9 mouse cellular contexts compared by ENCODE assay signal in genomic region chr10:80934136-80934985, GRCm38 (mm10). TPM values are rescaled to one million over a fixed set of nuclear protein-coding genes. Genes with fewer than 3 reads are reported as not detected.
DNase-seq lines count a peak whose midpoint lies in the region; ATAC-seq lines count a peak whose summit lies in the region.
"Had no signal": no experiment of that assay in that cellular context is flagged by ENCODE, and none has a peak within 500 bp of the region (broad histone marks: within the 10 kb centered on the region; RNA-seq: fewer than 3 reads in every experiment).

No protein-coding gene starts in this region.

- intact Hi-C loops in heart, postnatal 25 days (cut with DNase I) = no loop called here

- peaks cover 22% of the 10 kb centered on the region for H3K79me2 ChIP-seq in macrophage (ENCODE audit: inconsistent target)

- peaks cover 80% of the 10 kb centered on the region for H3K4me1 ChIP-seq in heart, embryonic 11.5 days (ENCODE audit: control insufficient read depth, insufficient read depth, low read length)
- peaks cover 91% of the 10 kb centered on the region for H3K4me1 ChIP-seq in embryonic facial prominence, embryonic 13.5 days

- H3K9ac ChIP-seq in heart, embryonic 11.5 days (ENCODE audit: low read depth, low read length) = no peak overlapping the region
- no peak overlapping the region for H3K9ac ChIP-seq in embryonic facial prominence, embryonic 13.5 days

- DNase-seq in heart, postnatal 25 days (ENCODE audit: low spot score) = no peak
- peak; percentile 51 for DNase-seq in lung, postnatal 36 days
- no peak for DNase-seq in lung, postnatal 10 days
- no peak for DNase-seq in thymus, postnatal 10 days (ENCODE audit: low spot score in 2 of 2)
- DNase-seq in gastrocnemius, adult 18-20 months (ENCODE audit: low spot score) = no peak
- DNase-seq: cerebellum, adult 8-10 months had no signal

- WGBS in heart, embryonic 11.5 days (ENCODE audit: insufficient replicate concordance) = 40% methylated on average over 14 of the region's 14 CpGs
- WGBS in embryonic facial prominence, embryonic 13.5 days = 38% methylated on average over 14 of the region's 14 CpGs
- 81% methylated on average over 14 of the region's 14 CpGs for WGBS in macrophage (ENCODE audit: missing documents)

- H3K27me3 ChIP-seq in heart, embryonic 11.5 days (ENCODE audit: control insufficient read depth, insufficient read depth, low read length) = peaks cover 23% of the 10 kb centered on the region
- peaks cover 46% of the 10 kb centered on the region for H3K27me3 ChIP-seq in embryonic facial prominence, embryonic 13.5 days

- H3K36me3 ChIP-seq in heart, embryonic 11.5 days (ENCODE audit: control insufficient read depth, insufficient read depth, low read length) = no peaks in the 10 kb centered on the region
- no peaks in the 10 kb centered on the region for H3K36me3 ChIP-seq in embryonic facial prominence, embryonic 13.5 days
- H3K36me3 ChIP-seq in macrophage (ENCODE audit: inconsistent target) = no peaks in the 10 kb centered on the region

- no peaks in the 10 kb centered on the region for H3K9me3 ChIP-seq in heart, embryonic 11.5 days (replicated peaks; ENCODE audit: control insufficient read depth, low read length)
- H3K9me3 ChIP-seq in embryonic facial prominence, embryonic 13.5 days = no peaks in the 10 kb centered on the region

- H3K4me3 ChIP-seq in heart, embryonic 11.5 days (ENCODE audit: low read depth, low read length) = no peak overlapping the region
- H3K4me3 ChIP-seq in embryonic facial prominence, embryonic 13.5 days = 0 out of 2 replicates have a peak overlapping the region, but pooled peaks have one; percentile 62
- H3K4me3 ChIP-seq in macrophage (ENCODE audit: inconsistent target) = no peak overlapping the region

- no peak for ATAC-seq in heart, embryonic 11.5 days (replicated peaks; ENCODE audit: insufficient number of reproducible peaks, low FRiP score, low TSS enrichment)
- ATAC-seq in embryonic facial prominence, embryonic 13.5 days (ENCODE audit: insufficient number of reproducible peaks, insufficient read depth, low FRiP score, low TSS enrichment, low read depth) = no peak

- no peak overlapping the region for H3K27ac ChIP-seq in heart, embryonic 11.5 days (ENCODE audit: low read depth, low read length)
- peak overlapping the region; percentile 40; the same call in 1 of the 2 replicates for H3K27ac ChIP-seq in embryonic facial prominence, embryonic 13.5 days
- H3K27ac ChIP-seq in macrophage = peak overlapping the region; percentile 62

- peak overlapping the region; percentile 90; the same call in 1 of the 2 replicates for H3K4me2 ChIP-seq in heart, embryonic 11.5 days
- peak overlapping the region; percentile 91 for H3K4me2 ChIP-seq in embryonic facial prominence, embryonic 13.5 days

RNA-seq across cellular contexts. Expression of gene Gadd45b, which starts 4.5 kb away (rescaled TPM):
- polyA plus RNA-seq in heart, embryonic 11.5 days (2014; fragmentation: Nextera tagmentation; extraction: Ambion mirVana) = 21.3 and 25.6 TPM in 2 replicates
- 10 to 100 TPM in 1 of 2 experiments, 1 to 10 TPM in 1; 8.2 to 14.1 TPM for total RNA-seq in heart, postnatal 25 days (2021)
- polyA plus RNA-seq in embryonic facial prominence, embryonic 13.5 days (2015; fragmentation: Nextera tagmentation; extraction: Ambion mirVana) = 29.0 and 29.9 TPM in 2 replicates
- 1,000 to 10,000 TPM in 1 of 26 experiments, 100 to 1,000 TPM in 25; 108 to 1,046 (median 613) TPM for total RNA-seq in macrophage (2018; cell fraction: chromatin; rRNA removed)
- total RNA-seq in macrophage (2018; cell fraction: cytosol; rRNA removed) = 100 to 1,000 TPM; 117 to 845 (median 491) TPM
- total RNA-seq in macrophage (2018; cell fraction: nucleus; rRNA removed) = 1,000 to 10,000 TPM in 14 of 26 experiments, 100 to 1,000 TPM in 12; 109 to 1,748 (median 1,022) TPM
- 45.9 to 89.8 TPM (median 71.3 TPM) in 3 replicates for polyA plus RNA-seq in macrophage (2018)
- total RNA-seq in gastrocnemius, adult 18-20 months (2021) = 10 to 100 TPM; 17.3 to 25.0 TPM

RNA-seq across cellular contexts. Expression of gene Lmnb2, which starts 16.3 kb away (rescaled TPM):
- polyA plus RNA-seq in heart, embryonic 11.5 days (2014; fragmentation: Nextera tagmentation; extraction: Ambion mirVana) = 7.9 and 11.6 TPM in 2 replicates
- total RNA-seq in heart, postnatal 25 days (2021) = 1 to 10 TPM; 4.6 to 5.6 TPM
- 51.5 and 63.4 TPM in 2 replicates for polyA plus RNA-seq in embryonic facial prominence, embryonic 13.5 days (2015; fragmentation: Nextera tagmentation; extraction: Ambion mirVana)
- 10 to 100 TPM in 19 of 26 experiments, 1 to 10 TPM in 7; 5.1 to 30.1 (median 12.9) TPM for total RNA-seq in macrophage (2018; cell fraction: chromatin; rRNA removed)
- total RNA-seq in macrophage (2018; cell fraction: cytosol; rRNA removed) = 1 to 10 TPM; 4.0 to 9.6 (median 7.0) TPM
- total RNA-seq in macrophage (2018; cell fraction: nucleus; rRNA removed) = 10 to 100 TPM in 10 of 26 experiments, 1 to 10 TPM in 16; 4.9 to 32.4 (median 8.3) TPM
- polyA plus RNA-seq in macrophage (2018) = 6.2 to 17.4 TPM (median 7.2 TPM) in 3 replicates
- total RNA-seq in gastrocnemius, adult 18-20 months (2021) = 1 to 10 TPM; 2.7 to 3.2 TPM

RNA-seq across cellular contexts. Expression of gene Timm13, which starts 33.6 kb away (rescaled TPM):
- polyA plus RNA-seq in heart, embryonic 11.5 days (2014; fragmentation: Nextera tagmentation; extraction: Ambion mirVana) = 300 and 340 TPM in 2 replicates
- 100 to 1,000 TPM; 143 to 148 TPM for total RNA-seq in heart, postnatal 25 days (2021)
- polyA plus RNA-seq in embryonic facial prominence, embryonic 13.5 days (2015; fragmentation: Nextera tagmentation; extraction: Ambion mirVana) = 317 and 358 TPM in 2 replicates
- total RNA-seq in macrophage (2018; cell fraction: chromatin; rRNA removed) = 10 to 100 TPM in 23 of 26 experiments, 1 to 10 TPM in 3; 5.7 to 41.2 (median 21.0) TPM
- total RNA-seq in macrophage (2018; cell fraction: cytosol; rRNA removed) = 100 to 1,000 TPM in 1 of 26 experiments, 10 to 100 TPM in 25; 56.5 to 101 (median 78.3) TPM
- total RNA-seq in macrophage (2018; cell fraction: nucleus; rRNA removed) = 10 to 100 TPM; 14.0 to 62.1 (median 35.5) TPM
- polyA plus RNA-seq in macrophage (2018) = 25.5 to 160 TPM (median 109 TPM) in 3 replicates
- 100 to 1,000 TPM; 109 to 127 TPM for total RNA-seq in gastrocnemius, adult 18-20 months (2021)
